Mouse (Mus musculus) heart, embryonic 16.5 days (tissue): ENCODE data around the gene Hist2h2aa2. TPM values are rescaled to one million over a fixed set of nuclear protein-coding genes. Genes with fewer than 3 reads are reported as not detected.
"Not testable (repeated sequence)": the region's sequence is repeated elsewhere in the genome, so short reads cannot be mapped to it uniquely, and the experiment has no call there.

ENCODE experiments used
- ATAC-seq: fragments of 200-750 bp; cut with Nextera tagmentation; replicated peaks from 2 replicates; pipeline ENCODE4 v1.8.0; 2017; ENCODE audit warnings: moderate number of reproducible peaks; ENCODE audit not compliant: insufficient read depth, low FRiP score; ENCODE audit errors: extremely low read depth
- H3K27ac ChIP-seq: fragments of 300-500 bp; sonication (generic); 2 replicates; pipeline ENCODE4 v1.5.1; 2014; ENCODE audit warnings: mild to moderate bottlenecking, low read length, control low read depth, moderate library complexity
- H3K27me3 ChIP-seq: fragments of 300-500 bp; sonication (generic); 2 replicates; pipeline ENCODE4 v1.6.1; 2014; ENCODE audit warnings: low read length, mixed read lengths; ENCODE audit not compliant: control insufficient read depth, insufficient read depth
- H3K36me3 ChIP-seq: fragments of 300-500 bp; sonication (generic); 2 replicates; pipeline ENCODE4 v1.6.1; 2014; ENCODE audit not compliant: control insufficient read depth, insufficient read depth
- H3K4me1 ChIP-seq: fragments of 300-500 bp; sonication (generic); 2 replicates; pipeline ENCODE4 v1.6.1; 2014; ENCODE audit warnings: low read length, mixed read lengths; ENCODE audit not compliant: control insufficient read depth, insufficient read depth
- H3K4me2 ChIP-seq: fragments of 300-500 bp; sonication (generic); 2 replicates; pipeline ENCODE4 v1.6.1; 2014; ENCODE audit warnings: low read depth, mild to moderate bottlenecking, control low read depth, low read length
- H3K4me3 ChIP-seq: fragments of 300-500 bp; sonication (generic); 2 replicates; pipeline ENCODE4 v1.5.1; 2014; ENCODE audit warnings: mild to moderate bottlenecking, control low read depth, low read length
- H3K9ac ChIP-seq: fragments of 300-500 bp; sonication (generic); 2 replicates; pipeline ENCODE4 v1.6.1; 2014; ENCODE audit warnings: low read length, control low read depth
- H3K9me3 ChIP-seq: fragments of 300-500 bp; sonication (generic); replicated peaks from 2 replicates; pipeline ENCODE4 v1.6.1; 2016; ENCODE audit warnings: low read length; ENCODE audit not compliant: control insufficient read depth
- WGBS: fragments of 180-500 bp; shearing (Covaris S2); extraction: QIAGEN DNeasy Blood & Tissue Kit; methylation state at CpG from one replicate; pipeline ENCODE4 v1.1.7; 2014; 5-methylcytosine and 5-hydroxymethylcytosine counted together
- polyA plus RNA-seq: library from polyadenylated mRNA; unstranded; fragments of >200 nt; fragmentation: Nextera tagmentation; extraction: Ambion mirVana; gene quantifications from 2 replicates; pipeline ENCODE4 v1.2.1, GENCODE M21; 2015

The Hist2h2aa2 gene
- polyA plus RNA-seq, 1 experiment from 2014 or later = 41.1 TPM

DNA sequence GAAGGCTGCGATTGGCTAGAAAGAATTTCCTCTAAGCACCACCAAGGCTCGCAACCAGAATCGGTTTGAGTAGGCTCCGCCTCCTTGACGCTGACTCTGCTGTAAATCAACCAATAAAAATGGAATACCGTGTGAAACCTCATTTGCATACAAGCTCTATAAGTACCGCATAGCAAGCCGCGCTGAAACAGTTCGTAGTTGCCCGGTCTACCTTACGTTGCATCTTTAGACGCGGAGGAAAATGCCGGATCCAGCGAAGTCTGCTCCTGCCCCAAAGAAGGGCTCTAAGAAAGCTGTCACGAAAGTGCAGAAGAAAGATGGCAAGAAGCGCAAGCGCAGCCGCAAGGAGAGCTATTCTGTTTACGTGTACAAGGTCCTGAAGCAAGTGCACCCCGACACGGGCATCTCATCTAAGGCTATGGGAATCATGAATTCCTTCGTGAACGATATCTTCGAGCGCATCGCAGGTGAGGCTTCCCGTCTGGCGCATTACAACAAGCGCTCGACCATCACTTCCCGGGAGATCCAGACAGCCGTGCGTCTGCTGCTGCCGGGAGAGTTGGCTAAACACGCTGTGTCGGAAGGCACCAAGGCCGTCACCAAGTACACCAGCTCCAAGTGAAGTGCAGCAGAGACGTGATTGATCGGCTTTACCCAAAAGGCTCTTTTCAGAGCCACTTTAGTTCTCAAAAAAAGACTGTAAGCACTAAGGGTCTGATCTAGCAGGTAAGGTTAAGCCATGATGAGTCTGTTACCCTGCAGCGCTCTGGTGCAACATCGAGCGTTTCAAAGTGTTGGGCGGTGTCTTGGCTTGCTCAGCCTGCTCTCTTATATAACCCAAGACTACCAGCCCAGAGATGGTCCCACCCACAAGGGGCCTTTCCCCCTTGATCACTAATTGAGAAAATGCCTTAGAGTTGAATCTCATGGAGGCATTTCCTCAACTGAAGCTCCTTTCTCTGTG is 29.7 kb upstream of the Hist2h2aa2 start, which contains the start of gene Hist2h2bb:
Hist2h2bb (plus strand) TSS at position 242 of the 964 bp plus-strand sequence.
- under 1% methylated on average over 45 of the region's 45 CpGs for WGBS
- Histone ChIP-seq H3K27me3 (no peaks in the 10 kb centered on the region), H3K27ac (peak within 1 kb of the TSS; percentile 91), H3K4me2 (peak within 1 kb of the TSS; percentile 83), H3K9me3 (no peaks in the 10 kb centered on the region), H3K9ac (peak within 1 kb of the TSS; percentile 81), H3K36me3 (no peaks in the 10 kb centered on the region), H3K4me1 (peaks cover 5% of the 10 kb centered on the region; the same call in 1 of the 2 replicates), H3K4me3 (peak within 1 kb of the TSS; percentile 72)
- peak; percentile 95 for ATAC-seq

DNA sequence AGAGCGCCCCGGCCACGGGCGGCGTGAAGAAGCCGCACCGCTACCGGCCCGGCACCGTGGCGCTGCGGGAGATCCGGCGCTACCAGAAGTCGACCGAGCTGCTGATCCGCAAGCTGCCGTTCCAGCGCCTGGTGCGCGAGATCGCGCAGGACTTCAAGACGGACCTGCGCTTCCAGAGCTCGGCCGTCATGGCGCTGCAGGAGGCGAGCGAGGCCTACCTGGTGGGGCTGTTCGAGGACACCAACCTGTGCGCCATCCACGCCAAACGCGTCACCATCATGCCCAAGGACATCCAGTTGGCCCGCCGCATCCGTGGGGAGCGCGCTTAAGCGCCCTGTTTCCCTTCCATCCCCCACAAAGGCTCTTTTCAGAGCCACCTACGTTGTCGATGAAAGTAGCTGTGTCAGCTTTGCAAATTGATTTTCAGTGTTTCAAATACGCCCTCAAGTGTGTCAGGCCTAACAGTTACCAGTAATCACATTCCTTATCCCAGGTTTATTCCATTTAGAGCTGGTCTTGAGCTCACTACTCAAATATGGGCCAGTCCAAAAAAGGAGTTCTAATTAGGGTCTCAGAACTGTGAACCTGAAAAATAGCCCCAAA is 28.8 kb upstream of the Hist2h2aa2 start:
- H3K4me2 ChIP-seq = peak overlapping the region; percentile 83
- peak overlapping the region; percentile 72 for H3K4me3 ChIP-seq
- peaks cover 14% of the 10 kb centered on the region for H3K4me1 ChIP-seq
- not testable (repeated sequence) for H3K9me3 ChIP-seq, H3K27me3 ChIP-seq, H3K36me3 ChIP-seq
- peak overlapping the region; percentile 73 for H3K9ac ChIP-seq
- under 1% methylated on average over 12 of the region's 44 CpGs for WGBS
- peak; percentile 31 for ATAC-seq
- peak overlapping the region; percentile 91 for H3K27ac ChIP-seq

GRCm38 (mm10) chr3:96268051-96268775 is 28.1 kb upstream of the Hist2h2aa2 start, which contains the start of gene Hist2h3b:
Gene Hist2h3b (plus strand): TSS chr3:96268654.
- WGBS = 29% methylated on average over 26 of the region's 30 CpGs
- Histone ChIP-seq H3K4me3 (peak within 1 kb of the TSS; percentile 72), H3K9ac (peak within 1 kb of the TSS; percentile 73), H3K36me3 (no peaks in the 10 kb centered on the region), H3K27ac (peak within 1 kb of the TSS; percentile 91), H3K9me3 (no peaks in the 10 kb centered on the region), H3K4me2 (peak within 1 kb of the TSS; percentile 83), H3K4me1 (peaks cover 16% of the 10 kb centered on the region), H3K27me3 (no peaks in the 10 kb centered on the region)
- peak; percentile 49 for ATAC-seq

DNA sequence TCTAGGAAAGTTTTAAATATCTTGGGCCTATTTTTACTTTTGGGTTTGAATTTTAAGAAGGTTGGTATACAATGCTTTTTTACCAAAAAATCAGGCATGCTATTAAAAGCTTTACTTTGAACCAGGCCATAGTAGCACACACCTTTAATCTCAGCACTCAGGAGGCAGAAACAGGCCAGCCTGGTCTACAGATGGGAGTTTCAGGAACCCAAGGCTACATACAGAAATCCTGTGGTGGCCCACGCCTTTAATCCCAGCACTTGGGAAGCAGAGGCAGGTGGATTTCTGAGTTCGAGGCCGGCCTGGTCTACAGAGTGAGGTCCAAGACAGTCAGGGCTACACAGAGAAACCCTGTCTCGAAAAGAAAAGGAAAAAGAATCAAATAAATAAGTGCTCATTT is 27.5 kb upstream of the Hist2h2aa2 start:
- Histone ChIP-seq H3K36me3 (no peaks in the 10 kb centered on the region), H3K4me2 (peak overlapping the region; percentile 64; the same call in 1 of the 2 replicates), H3K27me3 (no peaks in the 10 kb centered on the region), H3K9me3 (no peaks in the 10 kb centered on the region), H3K4me3 (no peak overlapping the region), H3K4me1 (peaks cover 16% of the 10 kb centered on the region), H3K9ac (no peak overlapping the region; the same call in 1 of the 2 replicates), H3K27ac (peak overlapping the region; percentile 88)
- 80% methylated on average over 4 of the region's 4 CpGs for WGBS
- no peak for ATAC-seq

GRCm38 (mm10) chr3:96266132-96266710 is 26.1 kb upstream of the Hist2h2aa2 start:
- Histone ChIP-seq H3K36me3 (no peaks in the 10 kb centered on the region), H3K27me3 (no peaks in the 10 kb centered on the region), H3K4me3 (no peak overlapping the region), H3K27ac (no peak overlapping the region), H3K4me2 (no peak overlapping the region), H3K9me3 (no peaks in the 10 kb centered on the region), H3K9ac (no peak overlapping the region), H3K4me1 (peaks cover 22% of the 10 kb centered on the region)
- 65% methylated on average over 8 of the region's 8 CpGs for WGBS
- ATAC-seq = no peak

DNA sequence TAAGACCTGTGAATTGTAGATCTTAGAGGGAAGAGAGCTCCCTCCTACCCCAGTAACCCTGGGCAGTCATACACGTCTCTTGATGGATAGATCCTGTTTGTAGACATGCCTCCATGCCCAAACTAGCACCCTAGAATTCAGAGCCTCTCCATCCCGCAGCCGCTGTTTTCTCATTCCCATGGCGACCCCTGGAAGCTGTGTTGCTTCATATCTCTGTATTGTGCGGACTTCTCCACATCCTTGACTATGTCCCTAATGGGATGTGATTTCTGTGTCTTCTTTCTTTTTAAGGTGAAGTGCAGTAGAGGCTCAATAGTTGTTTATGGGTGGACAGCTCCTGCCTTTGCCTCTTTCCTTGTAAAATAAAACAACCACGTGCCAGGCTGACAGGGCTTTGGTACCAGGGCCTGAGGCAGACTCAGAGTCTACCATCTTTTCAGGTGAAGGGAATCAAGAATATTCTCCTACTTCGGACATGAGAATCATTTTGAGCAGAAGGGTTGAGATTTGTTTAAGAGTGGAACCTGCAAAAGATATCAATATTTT is 24.4 kb upstream of the Hist2h2aa2 start:
- Histone ChIP-seq H3K9me3 (no peaks in the 10 kb centered on the region), H3K4me2 (peak overlapping the region; percentile 91), H3K4me3 (peak overlapping the region; percentile 71), H3K4me1 (peaks cover 19% of the 10 kb centered on the region), H3K9ac (peak overlapping the region; percentile 77), H3K36me3 (no peaks in the 10 kb centered on the region), H3K27me3 (no peaks in the 10 kb centered on the region; the same call in 1 of the 2 replicates), H3K27ac (peak overlapping the region; percentile 98)
- no peak for ATAC-seq
- WGBS = 79% methylated on average over 7 of the region's 7 CpGs

- peak; percentile 3; the same call in 1 of the 2 replicates for ATAC-seq
- Histone ChIP-seq H3K27me3 (no peaks in the 10 kb centered on the region; the same call in 1 of the 2 replicates), H3K27ac (peak overlapping the region; percentile 98), H3K4me1 (peaks cover 19% of the 10 kb centered on the region), H3K9ac (peak overlapping the region; percentile 77), H3K4me2 (peak overlapping the region; percentile 91), H3K4me3 (peak overlapping the region; percentile 71), H3K9me3 (no peaks in the 10 kb centered on the region), H3K36me3 (no peaks in the 10 kb centered on the region)
- WGBS = 6% methylated on average over 27 of the region's 27 CpGs
These were observed 23.7 kb upstream of the Hist2h2aa2 start for GRCm38 (mm10) chr3:96263558-96264403.
